Mouse (Mus musculus) hindbrain, embryonic 12.5 days (tissue): ENCODE results near the gene Hdhd3. TPM values are rescaled to one million over a fixed set of nuclear protein-coding genes. Genes with fewer than 3 reads are reported as not detected.

Experiments used
- ATAC-seq: fragments of 200-750 bp; cut with Nextera tagmentation; 2 replicates; pipeline ENCODE4 v1.8.0; 2017; ENCODE audit warnings: moderate TSS enrichment; ENCODE audit not compliant: low FRiP score
- H3K27ac ChIP-seq: fragments of 300-500 bp; sonication (generic); 2 replicates; pipeline ENCODE4 v1.5.1; 2016; ENCODE audit warnings: mild to moderate bottlenecking
- H3K27me3 ChIP-seq: fragments of 300-500 bp; sonication (generic); 2 replicates; pipeline ENCODE4 v1.6.1; 2016; ENCODE audit warnings: mild to moderate bottlenecking
- H3K36me3 ChIP-seq: fragments of 300-500 bp; sonication (generic); 2 replicates; pipeline ENCODE4 v1.6.1; 2016; ENCODE audit warnings: mild to moderate bottlenecking
- H3K4me1 ChIP-seq: fragments of 300-500 bp; sonication (generic); 2 replicates; pipeline ENCODE4 v1.6.1; 2016
- H3K4me2 ChIP-seq: fragments of 300-500 bp; sonication (generic); replicated peaks from 2 replicates; pipeline ENCODE4 v1.6.1; 2016; ENCODE audit warnings: mild to moderate bottlenecking
- H3K4me3 ChIP-seq: fragments of 300-500 bp; sonication (generic); 2 replicates; pipeline ENCODE4 v1.5.1; 2016; ENCODE audit warnings: mild to moderate bottlenecking
- H3K9ac ChIP-seq: fragments of 300-500 bp; sonication (generic); 2 replicates; pipeline ENCODE4 v1.6.1; 2016; ENCODE audit warnings: mild to moderate bottlenecking, moderate library complexity
- H3K9me3 ChIP-seq: fragments of 300-500 bp; sonication (generic); replicated peaks from 2 replicates; pipeline ENCODE4 v1.6.1; 2016; ENCODE audit warnings: mild to moderate bottlenecking
- WGBS: fragments of 180-500 bp; shearing (Covaris S2); methylation state at CpG from one replicate; pipeline ENCODE4 v1.1.7; 2016; 5-methylcytosine and 5-hydroxymethylcytosine counted together
- polyA plus RNA-seq: library from polyadenylated mRNA; unstranded; fragments of >200 nt; fragmentation: Nextera tagmentation; extraction: Ambion mirVana; gene quantifications from 2 replicates; pipeline ENCODE4 v1.2.1, GENCODE M21; 2016

The Hdhd3 gene
- polyA plus RNA-seq, 1 experiment from 2014 or later: 11.8 TPM

DNA sequence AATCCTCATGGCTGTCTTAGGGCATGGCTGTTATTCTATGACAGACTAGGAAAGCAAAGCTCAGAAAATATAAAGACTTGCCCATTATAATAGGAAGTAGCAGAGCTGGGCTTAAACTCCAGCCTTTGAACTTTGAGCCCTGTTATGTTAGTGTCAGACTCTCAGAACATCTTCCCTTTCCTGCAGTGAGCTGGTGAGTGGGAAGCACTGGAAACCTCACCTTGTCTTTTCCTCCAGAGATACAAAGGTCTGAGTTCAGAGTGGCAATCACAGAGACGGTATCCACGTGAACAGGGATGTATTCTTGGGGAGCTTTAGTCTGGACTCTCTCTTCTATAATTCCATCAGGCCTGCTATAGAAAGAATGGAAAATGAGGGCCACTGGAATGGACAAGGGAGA, 40.1 kb downstream of the Hdhd3 start:
- Histone ChIP-seq H3K9ac (no peak overlapping the region), H3K27ac (no peak overlapping the region), H3K4me2 (no peak overlapping the region), H3K4me1 (no peaks in the 10 kb centered on the region), H3K36me3 (0 out of 2 replicates have a peak, but pooled peaks cover 3% of the 10 kb centered on the region), H3K9me3 (no peaks in the 10 kb centered on the region), H3K27me3 (no peaks in the 10 kb centered on the region), H3K4me3 (no peak overlapping the region)
- 74% methylated on average over 2 of the region's 2 CpGs for WGBS
- ATAC-seq: no peak

DNA sequence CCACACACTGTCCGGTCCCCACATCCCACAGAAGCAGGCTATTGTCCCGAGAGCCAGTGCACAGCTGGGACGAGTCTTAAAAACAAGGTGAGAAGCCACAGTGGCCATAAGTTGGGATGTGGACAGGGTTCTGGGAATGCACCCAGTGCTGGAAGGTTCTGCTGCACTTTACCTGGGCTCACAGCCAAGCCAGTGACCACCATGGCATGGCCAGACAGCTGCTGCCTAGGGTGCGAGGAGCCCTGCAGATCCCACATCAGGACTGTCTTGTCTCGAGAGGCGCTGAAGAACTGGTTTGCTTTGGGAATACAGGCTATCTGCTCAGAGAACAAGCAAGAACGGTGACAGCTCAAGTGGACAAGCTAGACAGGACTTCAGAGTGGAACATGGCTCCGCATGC, 42.9 kb downstream of the Hdhd3 start:
- H3K27ac ChIP-seq: no peak overlapping the region
- 89% methylated on average over 8 of the region's 8 CpGs for WGBS
- no peaks in the 10 kb centered on the region for H3K27me3 ChIP-seq

DNA sequence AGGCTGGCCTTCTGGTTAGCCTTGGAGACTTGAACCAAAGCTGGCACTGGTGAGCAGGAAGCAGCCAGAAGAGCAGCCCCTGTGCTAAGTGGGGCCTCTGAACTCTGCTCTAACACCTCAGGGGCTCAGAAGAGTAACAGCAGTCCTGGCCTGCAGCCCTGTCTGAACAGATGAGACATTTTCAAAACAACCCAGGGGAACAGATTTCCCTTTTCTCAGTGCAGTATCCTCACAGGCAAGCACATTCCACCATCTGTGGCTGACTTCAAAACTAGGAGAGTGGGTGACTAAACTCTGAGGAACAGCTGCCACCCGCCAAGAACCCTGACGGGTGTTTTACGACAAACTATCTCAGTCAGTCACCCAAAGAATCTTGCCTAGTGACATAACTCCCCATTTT, 44.2 kb downstream of the Hdhd3 start:
- Histone ChIP-seq H3K4me3 (no peak overlapping the region), H3K4me1 (no peaks in the 10 kb centered on the region), H3K4me2 (no peak overlapping the region), H3K9me3 (no peaks in the 10 kb centered on the region), H3K27ac (no peak overlapping the region), H3K27me3 (no peaks in the 10 kb centered on the region), H3K9ac (no peak overlapping the region), H3K36me3 (0 out of 2 replicates have a peak, but pooled peaks cover 8% of the 10 kb centered on the region)
- WGBS: 85% methylated on average over 3 of the region's 3 CpGs
- no peak for ATAC-seq

More for the DNA sequence above, 42.9 kb downstream of the Hdhd3 start:
- Histone ChIP-seq H3K4me2 (no peak overlapping the region), H3K9me3 (no peaks in the 10 kb centered on the region), H3K4me3 (no peak overlapping the region), H3K4me1 (no peaks in the 10 kb centered on the region), H3K36me3 (0 out of 2 replicates have a peak, but pooled peaks cover 8% of the 10 kb centered on the region), H3K9ac (no peak overlapping the region)
- ATAC-seq: no peak

DNA sequence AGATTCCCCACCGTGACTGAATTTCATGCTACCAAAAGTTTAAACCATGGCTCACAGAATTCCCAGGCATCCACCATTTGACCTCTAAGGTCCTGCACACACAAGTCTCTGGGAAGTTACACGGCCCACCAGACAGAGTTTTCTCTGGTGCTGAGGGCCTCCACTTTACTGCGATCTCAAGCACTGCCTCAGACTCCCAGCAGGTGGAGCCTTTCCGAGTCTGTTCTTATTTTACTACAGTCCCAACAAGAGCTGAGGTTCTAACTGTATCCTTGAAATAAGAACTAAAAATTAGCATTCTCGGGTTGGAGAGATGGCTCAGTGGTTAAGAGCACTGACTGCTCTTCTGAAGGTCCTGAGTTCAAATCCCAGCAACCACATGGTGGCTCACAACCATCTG, 48.3 kb downstream of the Hdhd3 start:
- no peak overlapping the region for H3K9ac ChIP-seq
- H3K27me3 ChIP-seq: no peaks in the 10 kb centered on the region
- H3K4me1 ChIP-seq: no peaks in the 10 kb centered on the region
- ATAC-seq: no peak
- 65% methylated on average over 5 of the region's 5 CpGs for WGBS
- H3K4me3 ChIP-seq: no peak overlapping the region
- H3K36me3 ChIP-seq: 0 out of 2 replicates have a peak, but pooled peaks cover 4% of the 10 kb centered on the region
- H3K27ac ChIP-seq: no peak overlapping the region
- no peaks in the 10 kb centered on the region for H3K9me3 ChIP-seq
- H3K4me2 ChIP-seq: no peak overlapping the region

Other genes starting within 250 kb of the Hdhd3 start
- gene Slc31a2, start 240.9 kb downstream of the Hdhd3 start, polyA plus RNA-seq: 12.9 and 13.0 TPM in 2 replicates
- gene Fkbp15, start 142.9 kb downstream of the Hdhd3 start, polyA plus RNA-seq: 25.9 and 26.4 TPM in 2 replicates
- 45.2 and 48.5 TPM in 2 replicates for gene Slc31a1, start 142.7 kb downstream of the Hdhd3 start, polyA plus RNA-seq
- gene Cdc26, start 94.8 kb downstream of the Hdhd3 start, polyA plus RNA-seq: 136 and 147 TPM in 2 replicates
- 20.8 and 21.2 TPM in 2 replicates for gene Prpf4, start 94.7 kb downstream of the Hdhd3 start, polyA plus RNA-seq
- not detected in 2 replicates for gene Rnf183, start 68.2 kb downstream of the Hdhd3 start, polyA plus RNA-seq
- 8.2 and 9.0 TPM in 2 replicates for gene Wdr31, start 32.6 kb downstream of the Hdhd3 start, polyA plus RNA-seq
- 1.2 and 1.7 TPM in 2 replicates for gene Bspry, start 23.4 kb downstream of the Hdhd3 start, polyA plus RNA-seq
- 58.8 and 64.3 TPM in 2 replicates for gene Alad, start 16.5 kb upstream of the Hdhd3 start, polyA plus RNA-seq
- 80.2 and 84.7 TPM in 2 replicates for gene Pole3, start 21.6 kb upstream of the Hdhd3 start, polyA plus RNA-seq
- gene 4933430I17Rik, start 21.9 kb upstream of the Hdhd3 start, polyA plus RNA-seq: 0.84 and 1.2 TPM in 2 replicates
- 70.9 and 71.6 TPM in 2 replicates for gene Rgs3, start 56.4 kb upstream of the Hdhd3 start, polyA plus RNA-seq